8 mouse cellular contexts compared by ENCODE assay signal in the genomic region with DNA sequence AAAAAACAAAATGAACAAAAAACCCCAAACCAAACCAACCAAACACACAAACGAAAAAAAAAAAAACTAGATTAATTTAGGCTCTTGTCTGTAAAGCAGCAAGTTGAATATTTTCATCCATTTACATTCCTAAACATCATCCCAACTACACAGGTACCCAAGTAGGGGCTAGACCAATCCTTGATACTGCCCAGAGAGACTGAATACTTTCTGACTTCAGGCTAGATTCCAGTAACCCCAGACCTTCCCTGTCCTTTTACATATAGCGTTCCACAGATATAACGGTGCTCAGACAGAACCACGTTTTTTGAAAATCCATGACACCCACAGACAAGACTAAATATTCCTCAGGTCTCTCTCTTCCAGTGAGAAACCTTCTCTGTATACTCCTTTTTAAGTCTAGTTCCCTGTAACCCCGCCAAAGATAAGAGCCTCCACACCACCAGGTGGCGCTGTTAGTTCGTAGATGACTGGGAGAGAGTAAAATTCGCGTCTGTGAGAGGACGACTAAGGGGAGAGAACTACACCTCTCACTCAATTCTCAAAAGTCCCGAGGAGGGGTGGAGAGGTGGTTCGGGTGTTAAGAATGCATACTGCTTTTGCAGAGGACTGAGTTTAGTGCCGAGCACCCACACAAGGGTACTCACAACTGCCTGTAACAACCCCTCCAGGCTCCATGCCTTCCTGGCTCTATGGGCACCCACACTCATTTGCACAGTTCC. TPM values are rescaled to one million over a fixed set of nuclear protein-coding genes. Genes with fewer than 3 reads are reported as not detected.
DNase-seq lines count a peak whose midpoint lies in the region; ATAC-seq lines count a peak whose summit lies in the region.

No protein-coding gene starts in this region.

- DNase-seq in R1 (ENCODE audit: low read depth, low spot score) = peak; percentile 94
- peak; percentile 90 to 95 for DNase-seq in cerebellum, postnatal 14 days
- DNase-seq in gastrocnemius, adult 18-20 months (ENCODE audit: low spot score) = peak; percentile 83
- peak; percentile 55 for DNase-seq in left cerebral cortex, adult 11 months (ENCODE audit: low spot score)
- DNase-seq in lung, postnatal 36 days = peak; percentile 93
- peak; percentile 90 for DNase-seq in retina, embryonic 14.5 days (ENCODE audit: low spot score)
- DNase-seq in thymus, postnatal 36 days = peak; percentile 85 to 88

- H3K4me2 ChIP-seq in hindbrain, embryonic 16.5 days (ENCODE audit: low read length) = peak overlapping the region; percentile 61

- H3K36me3 ChIP-seq in hindbrain, embryonic 16.5 days (ENCODE audit: control insufficient read depth, insufficient read depth, low read length) = no peaks in the 10 kb centered on the region

- H3K27ac ChIP-seq in hindbrain, embryonic 16.5 days (ENCODE audit: low read depth, low read length) = peak overlapping the region; percentile 36; the same call in 1 of the 2 replicates

- 13% methylated on average over 13 of the region's 13 CpGs for WGBS in hindbrain, embryonic 16.5 days

- peak overlapping the region; percentile 68 for H3K9ac ChIP-seq in hindbrain, embryonic 16.5 days (ENCODE audit: low read depth, low read length)

- no peaks in the 10 kb centered on the region for H3K4me1 ChIP-seq in hindbrain, embryonic 16.5 days (ENCODE audit: control insufficient read depth, insufficient read depth, low read depth, low read length)

- no peaks in the 10 kb centered on the region for H3K27me3 ChIP-seq in hindbrain, embryonic 16.5 days (replicated peaks; ENCODE audit: control insufficient read depth, insufficient read depth, low read length)

- peak overlapping the region; percentile 52 for H3K4me3 ChIP-seq in hindbrain, embryonic 16.5 days (ENCODE audit: low read length)

- no peaks in the 10 kb centered on the region for H3K9me3 ChIP-seq in hindbrain, embryonic 16.5 days (ENCODE audit: control insufficient read depth, low read length)

- ATAC-seq in hindbrain, embryonic 16.5 days = peak; percentile 94

RNA-seq across cellular contexts. Expression of a gene that starts 31.2 kb away (rescaled TPM):
- under 1 TPM; 0.16 to 0.28 TPM for total RNA-seq in gastrocnemius, adult 18-20 months (2021)
- 4.1 and 4.6 TPM in 2 replicates for polyA plus RNA-seq in hindbrain, embryonic 16.5 days (2015; fragmentation: Nextera tagmentation; extraction: Ambion mirVana)

RNA-seq across cellular contexts. Expression of a gene that starts 49.5 kb away (rescaled TPM):
- not detected for total RNA-seq in gastrocnemius, adult 18-20 months (2021)
- polyA plus RNA-seq in hindbrain, embryonic 16.5 days (2015; fragmentation: Nextera tagmentation; extraction: Ambion mirVana) = not detected in 2 replicates

RNA-seq across cellular contexts. Expression of a gene that starts 59.4 kb away (rescaled TPM):
- total RNA-seq in gastrocnemius, adult 18-20 months (2021) = 10 to 100 TPM; 27.6 to 42.7 TPM
- polyA plus RNA-seq in hindbrain, embryonic 16.5 days (2015; fragmentation: Nextera tagmentation; extraction: Ambion mirVana) = 18.1 and 25.5 TPM in 2 replicates

Comparison
In these comparisons a context has a peak if more than half of its experiments do, and no peak if none do; other contexts are left out.
1. Peak in every context shown above with its lines: DNase-seq, ATAC-seq, H3K4me3 ChIP-seq and H3K27ac ChIP-seq.